Mouse (Mus musculus): Measurements from ENCODE around the gene Taf9b. TPM values are rescaled to one million over a fixed set of nuclear protein-coding genes. Genes with fewer than 3 reads are reported as not detected.
"Not testable (repeated sequence)": the region's sequence is repeated elsewhere in the genome, so short reads cannot be mapped to it uniquely, and the experiment has no call there.

Gene Taf9b
- total RNA-seq (2015; ENCODE audit: low replicate concordance): 1.3 and 8.3 TPM in 2 replicates
- total RNA-seq (2017; ENCODE audit: low replicate concordance): 1.8 and 6.3 TPM in 2 replicates

DNA sequence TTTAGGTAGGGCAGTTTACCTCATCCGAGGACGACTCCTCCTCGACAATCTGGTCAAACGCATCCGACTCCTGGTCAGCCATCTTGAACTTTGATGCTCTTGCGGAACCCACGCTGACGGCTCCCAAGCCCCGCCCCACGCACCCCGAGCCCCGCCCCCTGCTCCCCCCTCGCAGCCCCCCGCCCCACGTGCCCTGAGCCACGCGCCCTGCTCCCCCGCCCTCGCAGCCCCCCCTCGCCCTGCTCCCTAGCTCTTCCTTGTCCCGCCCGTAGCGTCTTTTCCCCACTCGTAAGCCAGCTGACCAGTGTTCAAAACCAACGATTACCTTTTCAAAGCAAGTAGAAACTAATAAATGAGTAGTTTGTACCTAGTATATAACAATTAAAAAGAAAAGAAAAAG, at the start of gene Taf9b:
TSS of gene Taf9b (minus strand) at position 101 of the 400 bp plus-strand sequence.
- ATAC-seq (replicated peaks; ENCODE audit: low FRiP score, poor library complexity, severe bottlenecking): no peak

DNA sequence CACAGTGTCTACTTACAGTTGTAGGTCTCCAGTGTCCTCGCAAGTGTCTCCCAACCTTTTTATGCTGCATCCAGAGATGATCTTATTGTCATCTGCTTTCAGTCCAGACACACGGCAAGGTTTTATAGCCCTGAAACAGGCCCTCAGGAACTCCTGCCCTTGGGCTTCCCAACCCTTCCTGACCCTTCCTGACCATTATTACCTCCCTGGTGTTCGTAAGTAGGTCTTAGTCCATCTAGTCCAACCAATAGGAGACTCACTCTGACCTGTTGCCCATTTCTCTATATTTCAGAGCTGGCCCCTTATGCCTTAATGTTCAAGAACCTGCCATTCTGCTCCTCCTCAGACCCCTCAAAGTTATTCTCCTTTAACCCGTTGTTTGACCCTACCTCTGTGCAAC, 34.3 kb upstream of the Taf9b start, which contains the start of gene Fnd3c2:
TSS of gene Fnd3c2 (minus strand) at position 101 of the 400 bp plus-strand sequence.
- ATAC-seq (replicated peaks; ENCODE audit: low FRiP score, poor library complexity, severe bottlenecking): no peak

DNA sequence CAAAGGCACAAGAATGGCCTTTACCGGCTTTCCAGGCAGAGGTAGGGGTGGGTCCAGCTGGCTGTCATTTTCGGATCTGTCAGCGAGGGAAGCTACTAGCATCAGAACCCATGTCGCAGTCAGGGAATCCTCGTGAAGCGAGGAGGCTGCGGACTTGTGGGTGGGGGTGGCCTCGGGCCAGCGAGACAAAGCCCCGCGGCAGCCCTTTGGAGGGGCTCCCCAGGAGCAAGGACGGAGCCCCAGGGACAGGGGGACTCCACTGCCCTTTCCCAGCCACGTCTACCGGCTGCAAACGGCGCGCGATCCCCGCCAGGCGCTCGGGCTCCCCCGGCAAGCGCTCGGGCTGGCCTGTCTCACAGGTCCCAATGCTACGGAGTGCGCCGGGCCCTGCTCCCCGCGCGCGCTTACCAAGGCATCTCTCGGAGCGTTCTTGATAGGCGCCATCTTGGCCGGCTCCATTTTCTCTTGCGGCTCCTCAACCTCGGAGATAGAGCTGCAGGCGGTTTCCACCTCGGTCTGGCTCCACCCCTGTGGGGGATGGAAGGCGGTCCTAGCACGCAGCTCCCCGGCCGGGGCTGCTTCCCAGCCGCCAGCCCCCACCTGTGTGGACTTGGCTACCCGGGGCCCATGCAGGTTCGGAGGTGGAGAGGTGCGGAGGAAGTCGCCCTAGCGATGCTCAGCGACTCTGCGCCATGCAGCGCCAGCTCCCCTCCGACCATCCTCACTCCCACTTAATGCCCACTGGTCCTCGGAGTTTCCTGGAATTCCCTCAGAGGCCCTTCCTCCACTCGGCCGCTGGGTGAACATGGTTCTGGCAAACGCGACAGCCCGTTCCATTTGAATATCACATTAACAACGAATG, 1.6 kb downstream of the Taf9b start:
- ATAC-seq (replicated peaks; ENCODE audit: low FRiP score, poor library complexity, severe bottlenecking): peak; percentile 100

DNA sequence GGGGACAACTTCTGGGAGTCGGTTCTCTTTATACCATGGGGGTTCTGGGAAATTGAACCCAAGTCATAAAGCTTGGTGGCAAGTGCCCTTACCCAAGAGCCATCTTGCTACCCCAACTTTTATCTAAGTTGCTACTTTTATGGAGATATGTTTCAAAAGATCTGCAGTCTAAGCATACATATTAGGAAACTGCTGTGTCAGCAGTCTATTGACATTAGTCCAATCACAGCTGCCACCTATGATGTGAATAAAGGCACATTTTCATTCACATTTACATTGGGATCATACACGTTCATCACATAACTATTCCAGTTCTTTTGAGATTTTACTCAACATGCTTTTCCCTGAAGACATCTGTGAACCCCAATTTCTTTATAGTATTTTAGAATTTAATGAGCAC, 11.9 kb downstream of the Taf9b start:
- ATAC-seq (replicated peaks; ENCODE audit: low FRiP score, poor library complexity, severe bottlenecking): no peak

DNA sequence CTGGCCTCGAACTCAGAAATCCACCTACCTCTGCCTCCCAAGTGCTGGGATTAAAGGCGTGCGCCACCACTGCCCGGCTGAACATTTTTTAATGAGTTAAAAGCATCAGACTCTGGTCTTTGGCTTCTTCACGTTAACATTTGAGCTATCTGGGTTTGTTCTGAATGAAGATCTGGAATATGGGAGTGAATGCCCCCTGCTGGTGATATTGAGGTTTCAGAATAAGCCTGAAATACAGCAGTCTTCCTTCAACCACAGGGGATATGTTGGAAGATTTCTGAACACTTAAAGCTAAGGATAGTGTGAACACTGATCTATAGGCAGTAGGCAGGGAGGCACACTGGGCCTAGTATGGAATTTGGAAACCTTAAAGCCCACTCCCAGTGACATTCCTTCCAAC, 22.1 kb downstream of the Taf9b start:
- ATAC-seq (replicated peaks; ENCODE audit: low FRiP score, poor library complexity, severe bottlenecking): no peak

DNA sequence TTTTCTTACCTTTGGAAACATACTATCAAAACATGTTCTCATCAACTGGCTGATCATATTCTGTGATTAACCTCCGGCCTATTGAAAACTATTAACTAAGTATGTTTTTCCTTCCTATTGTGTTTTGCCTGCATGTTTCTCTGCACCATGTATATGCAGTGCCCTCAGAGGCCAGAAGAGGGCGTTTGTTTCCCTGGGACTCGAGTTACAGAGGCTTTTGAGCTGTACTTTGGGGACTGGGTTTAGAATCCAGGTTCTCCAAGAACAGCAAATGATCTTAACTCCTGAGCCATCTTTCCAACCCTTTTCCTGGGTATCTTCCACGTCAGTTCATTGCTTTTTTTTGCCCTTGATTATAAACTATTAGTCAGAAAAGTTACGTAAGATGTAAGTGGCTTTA, 23.6 kb downstream of the Taf9b start:
- ATAC-seq (replicated peaks; ENCODE audit: low FRiP score, poor library complexity, severe bottlenecking): no peak

DNA sequence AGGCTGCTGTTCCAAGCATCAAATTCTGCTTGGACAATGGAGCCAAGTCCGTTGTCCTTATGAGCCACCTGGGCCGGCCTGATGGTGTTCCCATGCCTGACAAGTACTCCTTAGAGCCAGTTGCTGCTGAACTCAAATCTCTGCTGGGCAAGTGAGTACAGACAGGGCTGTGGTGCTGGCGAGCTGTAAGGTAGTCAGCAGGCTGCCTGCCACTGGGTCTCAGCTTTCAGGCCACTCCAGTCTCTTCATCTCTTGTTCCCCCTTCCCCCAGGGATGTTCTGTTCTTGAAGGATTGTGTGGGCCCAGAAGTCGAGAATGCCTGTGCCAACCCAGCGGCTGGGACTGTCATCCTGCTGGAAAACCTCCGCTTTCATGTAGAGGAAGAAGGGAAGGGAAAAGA, 26.6 kb downstream of the Taf9b start:
- not testable (repeated sequence) for ATAC-seq (replicated peaks; ENCODE audit: low FRiP score, poor library complexity, severe bottlenecking)

DNA sequence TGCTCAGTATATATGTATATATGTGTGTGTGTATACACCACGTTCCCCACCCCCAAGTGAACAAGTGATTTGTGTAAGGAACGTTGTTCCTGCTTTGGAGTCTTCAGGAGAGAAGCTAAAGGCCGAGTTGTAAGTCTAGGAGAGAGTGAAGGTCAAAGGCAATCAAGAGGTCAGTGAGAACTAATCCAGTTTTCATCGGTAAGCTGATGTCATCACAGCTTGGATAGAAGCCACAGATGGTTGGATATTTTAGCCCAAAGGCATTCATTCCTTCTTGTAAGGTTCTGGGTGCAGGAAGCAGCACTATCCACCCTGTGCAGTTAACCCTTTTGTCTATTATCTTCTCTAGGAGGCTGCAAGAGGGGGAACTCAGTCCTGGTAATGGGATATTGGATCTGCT, 30.9 kb downstream of the Taf9b start:
- ATAC-seq (replicated peaks; ENCODE audit: low FRiP score, poor library complexity, severe bottlenecking): no peak

DNA sequence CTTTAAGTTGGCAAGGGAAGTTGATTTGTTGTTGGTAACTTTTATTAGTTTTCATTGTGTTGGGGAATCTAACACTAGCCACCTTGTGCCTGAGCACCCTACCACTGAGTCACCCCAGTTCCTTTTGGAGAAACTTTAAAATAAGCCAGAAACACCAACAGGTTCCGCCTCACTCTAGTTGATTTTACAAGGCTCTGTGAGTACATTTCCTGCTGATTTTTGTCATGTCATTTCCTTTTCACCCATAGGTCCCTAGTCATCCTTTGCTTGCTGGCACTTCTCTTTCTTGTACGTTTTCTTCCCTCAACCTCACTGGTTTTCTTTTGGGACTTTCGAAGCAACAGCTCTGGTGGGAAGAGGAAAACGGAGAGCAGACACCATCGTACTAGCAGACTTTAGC, 31.6 kb downstream of the Taf9b start:
- ATAC-seq (replicated peaks; ENCODE audit: low FRiP score, poor library complexity, severe bottlenecking): no peak

DNA sequence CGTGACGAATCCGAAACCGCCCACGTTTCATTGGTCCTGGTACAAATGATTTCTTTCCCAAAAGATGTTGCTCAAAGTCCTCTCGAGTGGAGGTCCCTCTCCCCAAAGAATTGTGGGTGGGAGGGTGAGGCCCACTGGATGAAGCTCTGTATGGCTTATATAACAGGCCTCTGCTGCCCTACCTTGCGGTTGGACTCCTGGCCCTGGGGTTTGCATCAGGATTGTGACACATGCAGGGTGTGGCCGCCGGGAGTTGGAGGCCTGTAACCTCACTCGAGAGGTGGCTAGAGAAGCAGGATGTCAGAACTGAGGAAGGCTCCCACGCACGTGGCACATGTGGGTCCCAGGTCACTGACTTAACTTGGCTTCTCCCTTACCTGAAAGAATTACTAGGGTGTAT, 33.2 kb downstream of the Taf9b start:
- no peak for ATAC-seq (replicated peaks; ENCODE audit: low FRiP score, poor library complexity, severe bottlenecking)

DNA sequence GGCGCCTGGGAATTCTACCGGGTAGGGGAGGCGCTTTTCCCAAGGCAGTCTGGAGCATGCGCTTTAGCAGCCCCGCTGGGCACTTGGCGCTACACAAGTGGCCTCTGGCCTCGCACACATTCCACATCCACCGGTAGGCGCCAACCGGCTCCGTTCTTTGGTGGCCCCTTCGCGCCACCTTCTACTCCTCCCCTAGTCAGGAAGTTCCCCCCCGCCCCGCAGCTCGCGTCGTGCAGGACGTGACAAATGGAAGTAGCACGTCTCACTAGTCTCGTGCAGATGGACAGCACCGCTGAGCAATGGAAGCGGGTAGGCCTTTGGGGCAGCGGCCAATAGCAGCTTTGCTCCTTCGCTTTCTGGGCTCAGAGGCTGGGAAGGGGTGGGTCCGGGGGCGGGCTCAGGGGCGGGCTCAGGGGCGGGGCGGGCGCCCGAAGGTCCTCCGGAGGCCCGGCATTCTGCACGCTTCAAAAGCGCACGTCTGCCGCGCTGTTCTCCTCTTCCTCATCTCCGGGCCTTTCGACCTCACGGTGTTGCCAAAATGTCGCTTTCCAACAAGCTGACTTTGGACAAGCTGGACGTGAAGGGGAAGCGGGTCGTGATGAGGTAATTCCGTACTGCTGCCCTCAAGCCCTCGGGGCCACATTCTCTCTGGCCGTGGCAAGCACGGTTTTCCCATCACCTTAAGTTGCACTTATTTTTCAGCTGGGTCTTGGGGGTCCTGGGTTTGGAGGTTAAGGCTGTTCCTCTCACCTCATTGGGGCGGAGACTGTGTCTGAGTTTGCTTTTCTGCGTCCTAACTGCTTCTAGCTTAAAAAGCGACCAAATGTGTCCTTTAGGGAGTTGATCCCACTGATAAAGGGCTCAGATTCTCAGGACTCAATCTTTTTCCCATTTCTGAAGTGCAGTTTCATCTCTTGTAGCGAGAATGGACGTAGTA, 34.0 kb downstream of the Taf9b start, which contains the start of gene Pgk1:
TSS of gene Pgk1 (plus strand) at position 388 of the 937 bp plus-strand sequence.
- ATAC-seq (replicated peaks; ENCODE audit: low FRiP score, poor library complexity, severe bottlenecking): peak; percentile 99

DNA sequence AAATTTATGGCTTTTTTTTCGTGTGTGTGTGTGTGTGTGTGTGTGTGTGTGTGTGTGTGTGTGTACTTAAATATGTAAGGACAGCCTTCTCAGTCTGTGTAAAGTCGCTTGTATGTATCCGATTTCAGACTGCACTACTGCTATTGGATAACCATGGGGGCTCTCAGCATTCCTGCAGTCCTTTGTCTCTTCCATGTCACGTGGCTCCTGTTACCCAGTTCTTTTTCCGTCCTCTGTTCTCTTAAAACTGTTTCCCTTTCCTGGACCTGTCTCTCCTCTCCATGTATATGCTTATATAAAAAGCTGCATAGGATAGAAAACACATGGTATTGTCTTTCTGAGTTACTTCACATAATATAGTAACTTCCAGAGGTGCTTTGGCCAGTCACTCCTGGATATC, 35.3 kb downstream of the Taf9b start:
- no peak for ATAC-seq (replicated peaks; ENCODE audit: low FRiP score, poor library complexity, severe bottlenecking)

DNA sequence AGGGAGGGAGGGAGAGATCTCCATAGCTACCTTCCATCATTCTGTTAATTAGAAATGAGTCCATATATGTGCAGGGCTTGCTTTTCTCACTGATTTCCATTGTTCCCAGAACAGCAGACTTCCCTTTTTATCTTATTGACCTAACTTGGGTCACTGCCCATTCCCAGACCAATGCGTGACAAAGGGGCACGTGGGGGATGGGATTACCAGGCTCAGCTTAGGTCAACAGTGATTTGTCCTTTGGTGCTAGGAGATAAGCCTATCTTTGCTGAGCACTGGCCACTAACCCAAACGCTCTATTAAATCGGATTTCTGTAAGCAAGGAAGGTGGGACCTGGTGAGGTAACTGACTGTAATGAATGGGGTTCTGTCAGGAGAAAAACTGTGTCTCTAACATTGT, 36.7 kb downstream of the Taf9b start:
- ATAC-seq (replicated peaks; ENCODE audit: low FRiP score, poor library complexity, severe bottlenecking): no peak

DNA sequence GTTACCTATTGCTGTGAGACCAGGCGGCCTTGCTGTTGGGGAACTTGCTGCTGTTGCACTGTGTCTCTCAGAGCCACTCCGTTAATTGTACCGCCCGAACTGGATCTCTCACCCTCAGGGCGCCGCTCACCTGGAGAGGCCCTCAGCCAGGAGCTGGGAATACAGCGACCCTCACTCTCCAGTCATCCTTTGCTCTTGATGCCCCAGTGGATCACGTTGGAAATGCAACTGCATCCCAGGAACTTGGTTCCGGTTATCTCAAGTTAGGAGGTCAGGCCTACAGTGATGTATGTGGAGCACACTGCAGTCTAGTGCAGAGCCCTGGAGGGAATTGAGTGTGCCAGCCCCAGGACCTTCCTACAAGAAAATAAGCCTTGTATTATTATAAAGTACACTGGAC, 44.6 kb downstream of the Taf9b start:
- no peak for ATAC-seq (replicated peaks; ENCODE audit: low FRiP score, poor library complexity, severe bottlenecking)

DNA sequence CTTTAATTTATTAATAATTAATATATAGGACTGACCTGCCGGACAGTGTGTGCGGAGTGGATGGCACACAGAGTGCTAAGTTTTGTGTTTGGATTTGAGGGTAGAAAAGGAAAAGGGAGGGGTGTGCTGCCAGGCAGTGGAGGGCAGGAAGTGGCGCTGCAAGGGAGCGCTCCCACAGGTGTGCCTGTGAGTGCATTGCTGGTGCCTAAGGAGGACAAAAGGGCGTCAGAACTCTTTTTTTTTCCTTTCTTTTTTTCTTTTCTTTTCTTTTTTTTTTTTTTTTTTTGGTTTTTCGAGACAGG, 49.2 kb downstream of the Taf9b start:
- ATAC-seq (replicated peaks; ENCODE audit: low FRiP score, poor library complexity, severe bottlenecking): no peak

DNA sequence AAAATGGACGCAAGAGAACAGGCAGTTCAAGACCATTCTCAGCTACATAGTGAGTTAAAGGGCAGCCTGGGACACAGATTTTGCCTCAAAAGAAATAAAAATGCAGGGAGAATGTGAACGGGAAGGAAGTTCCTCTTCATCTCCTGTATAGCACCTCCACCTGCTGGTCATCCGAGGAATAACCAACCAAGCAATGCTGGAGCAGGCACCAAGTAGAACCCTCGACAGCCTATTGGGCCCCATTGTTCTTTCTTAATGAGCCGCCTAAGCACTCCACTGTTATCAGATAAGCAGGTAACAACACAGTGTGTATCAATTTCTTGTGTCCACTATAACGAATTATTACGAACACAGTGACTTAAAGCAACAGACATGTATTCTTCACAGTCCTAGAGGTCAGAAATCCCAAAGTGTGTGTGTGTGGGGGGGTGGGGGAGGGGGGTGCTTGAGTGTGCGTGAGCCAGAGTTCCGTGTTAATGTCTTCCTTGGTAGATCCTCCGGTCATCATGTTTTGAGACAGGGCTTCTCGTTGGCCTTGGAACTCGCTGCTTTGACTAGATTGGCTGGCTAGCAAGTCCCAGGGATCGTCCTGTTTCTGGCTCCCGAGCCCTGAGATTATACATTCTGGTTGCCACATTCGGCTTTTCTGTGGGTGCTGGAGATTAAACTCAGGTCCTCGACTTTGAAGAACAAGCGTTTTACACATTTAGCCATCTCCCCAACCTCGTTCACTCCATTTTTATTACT, 49.7 kb downstream of the Taf9b start:
- ATAC-seq (replicated peaks; ENCODE audit: low FRiP score, poor library complexity, severe bottlenecking): peak; percentile 73; the same call in 1 of the 2 replicates

DNA sequence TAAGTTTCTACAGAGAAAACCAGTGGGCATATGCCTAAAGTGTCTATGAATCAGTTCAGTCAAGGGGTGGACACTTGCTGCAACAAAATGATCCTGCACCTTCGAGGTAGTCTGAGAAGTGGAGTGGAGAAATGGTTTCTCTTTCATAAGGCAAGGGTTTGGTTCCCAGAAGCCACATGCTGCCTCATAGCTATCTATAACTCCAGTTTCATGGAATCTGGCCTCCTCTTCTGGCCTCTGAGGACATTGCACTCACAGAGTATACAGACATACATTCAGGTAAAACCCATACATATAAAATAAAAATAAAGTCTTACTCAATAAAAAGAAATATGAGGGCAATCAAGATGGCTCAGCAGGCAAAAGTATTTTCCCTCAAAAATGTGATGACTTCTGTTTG, 55.9 kb downstream of the Taf9b start:
- no peak for ATAC-seq (replicated peaks; ENCODE audit: low FRiP score, poor library complexity, severe bottlenecking)

DNA sequence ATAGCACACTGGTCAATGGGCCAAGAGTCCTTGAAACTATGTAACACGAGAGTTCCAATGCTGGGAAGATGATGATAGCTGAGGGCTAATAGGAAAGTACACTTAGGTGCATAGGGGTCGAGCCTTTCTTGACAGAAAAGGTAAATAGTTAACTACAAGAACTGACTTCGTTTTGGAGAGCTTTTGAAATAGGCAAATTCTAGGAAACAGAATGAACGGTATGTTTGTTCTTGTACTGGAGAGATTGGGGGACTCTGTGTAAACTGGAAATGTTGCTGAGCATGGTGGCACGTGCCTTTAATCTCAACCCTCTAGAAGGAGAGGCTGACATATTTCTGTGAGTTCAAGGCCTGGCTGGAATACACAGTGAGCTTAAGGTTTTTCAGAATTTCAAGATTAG, 56.4 kb downstream of the Taf9b start:
- no peak for ATAC-seq (replicated peaks; ENCODE audit: low FRiP score, poor library complexity, severe bottlenecking)

DNA sequence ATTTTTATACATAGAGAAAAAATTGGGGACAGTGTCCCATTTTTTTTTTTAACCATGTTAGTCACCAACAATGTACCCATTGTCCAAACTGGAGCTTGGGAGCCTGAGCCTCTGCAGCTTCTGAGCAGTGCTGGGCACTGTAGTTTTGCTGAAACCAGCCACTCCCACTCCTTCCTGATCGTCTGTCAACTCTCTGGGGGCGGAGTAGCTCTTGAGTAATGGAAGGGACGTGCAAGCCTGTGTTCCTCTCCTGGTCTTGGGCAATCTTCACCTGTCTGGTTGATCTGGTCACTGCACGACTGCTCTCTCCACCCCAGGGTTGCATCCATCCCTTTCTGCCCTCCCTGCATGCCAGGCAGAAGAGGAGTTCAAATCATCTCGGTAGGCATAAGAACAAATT, 57.0 kb downstream of the Taf9b start:
- ATAC-seq (replicated peaks; ENCODE audit: low FRiP score, poor library complexity, severe bottlenecking): no peak

All from erythroid progenitor cell, adult 5-6 weeks (primary cell).